Mouse (Mus musculus) left cerebral cortex, adult 9 months (tissue): Measurements from ENCODE around the gene Ift22.
"Not testable (repeated sequence)": the region's sequence is repeated elsewhere in the genome, so short reads cannot be mapped to it uniquely, and the experiment has no call there.

Experiments
- DNase-seq, 2 experiments: peaks; one replicate each; pipeline ENCODE4 v3.0.0; 2022; ENCODE audit warnings: low spot score in 2 of 2

Gene Ift22

GRCm38 (mm10) chr5:136905630-136906029 is 2.3 kb upstream of the Ift22 start:
- no peak for DNase-seq

GRCm38 (mm10) chr5:136907587-136907986 is 363 bp upstream of the Ift22 start:
- DNase-seq: no peak

- no peak for DNase-seq
These were observed 6.2 kb downstream of the Ift22 start for GRCm38 (mm10) chr5:136914183-136914582.

GRCm38 (mm10) chr5:136917613-136918242 is 9.8 kb downstream of the Ift22 start:
- no peak for DNase-seq

- DNase-seq: peak; percentile 65 to 83
These were observed 10.9 kb downstream of the Ift22 start for GRCm38 (mm10) chr5:136918655-136919472.

- no peak for DNase-seq
These were observed 11.8 kb downstream of the Ift22 start for GRCm38 (mm10) chr5:136919546-136920301.

- no peak for DNase-seq
These were observed 14.9 kb downstream of the Ift22 start for GRCm38 (mm10) chr5:136922830-136923229.

GRCm38 (mm10) chr5:136923751-136924478 is 16.0 kb downstream of the Ift22 start:
- no peak for DNase-seq

GRCm38 (mm10) chr5:136929073-136929472 is 21.1 kb downstream of the Ift22 start:
- DNase-seq: peak in 1 of 2 experiments; percentile 89

GRCm38 (mm10) chr5:136931896-136932295 is 23.9 kb downstream of the Ift22 start:
- peak in 1 of 2 experiments; percentile 17 for DNase-seq

GRCm38 (mm10) chr5:136932956-136933355 is 25.0 kb downstream of the Ift22 start:
- DNase-seq: no peak

- no peak for DNase-seq
These were observed 26.0 kb downstream of the Ift22 start for GRCm38 (mm10) chr5:136933930-136934329.

- DNase-seq: no peak
These were observed 28.1 kb downstream of the Ift22 start for GRCm38 (mm10) chr5:136935905-136936695.

GRCm38 (mm10) chr5:136936750-136937149 is 28.8 kb downstream of the Ift22 start:
- no peak for DNase-seq

GRCm38 (mm10) chr5:136937621-136938020 is 29.7 kb downstream of the Ift22 start:
- no peak for DNase-seq

- no peak for DNase-seq
These were observed 31.3 kb downstream of the Ift22 start for GRCm38 (mm10) chr5:136939284-136939683.

GRCm38 (mm10) chr5:136940029-136940428 is 32.1 kb downstream of the Ift22 start:
- DNase-seq: not testable (repeated sequence)

GRCm38 (mm10) chr5:136940845-136941560 is 33.1 kb downstream of the Ift22 start:
- no peak for DNase-seq

- no peak for DNase-seq
These were observed 34.8 kb downstream of the Ift22 start for GRCm38 (mm10) chr5:136942781-136943180.

GRCm38 (mm10) chr5:136943382-136943781 is 35.4 kb downstream of the Ift22 start:
- DNase-seq: no peak
